Mouse (Mus musculus) brain, adult 2 months (tissue): ENCODE measurements at regions not wholly inside any gene's neighbourhood (a gene's known extent, or its start where the extent isn't known, plus 50 kb on each side); places are given as distances from the start of the nearest gene placed in this dataset.
A peak's percentile ranks its signal among the peaks of the same experiment; 100 is the strongest.

Experiments used
- DNase-seq: peaks from one replicate; pipeline ENCODE4 v3.0.0; 2011; ENCODE audit warnings: low read depth, low spot score

DNA sequence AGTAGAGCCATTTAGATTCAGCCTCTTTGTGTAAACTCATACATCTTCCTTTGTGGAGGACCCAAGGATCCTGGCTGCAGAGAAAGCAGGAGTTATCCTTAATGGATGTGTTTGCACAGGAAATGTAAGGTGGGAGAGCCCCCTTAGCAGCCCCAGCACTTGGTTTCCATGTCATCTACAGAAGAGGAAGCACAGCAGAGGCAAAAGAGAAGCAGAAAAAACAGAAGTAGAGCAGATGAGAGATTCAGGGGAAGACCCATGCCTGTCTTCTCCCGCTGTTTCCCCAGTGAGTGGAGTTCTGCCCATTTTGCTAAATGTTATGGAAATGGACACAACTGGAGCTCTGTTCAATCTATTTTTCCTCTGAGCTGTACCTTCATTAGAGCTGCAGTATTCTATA is 57.8 kb upstream of the Dgkh start:
- DNase-seq, result no peak

GRCm38 (mm10) chr14:78796796-78797195 is 52.1 kb upstream of the Vwa8 start:
- DNase-seq, result peak; percentile 79

DNA sequence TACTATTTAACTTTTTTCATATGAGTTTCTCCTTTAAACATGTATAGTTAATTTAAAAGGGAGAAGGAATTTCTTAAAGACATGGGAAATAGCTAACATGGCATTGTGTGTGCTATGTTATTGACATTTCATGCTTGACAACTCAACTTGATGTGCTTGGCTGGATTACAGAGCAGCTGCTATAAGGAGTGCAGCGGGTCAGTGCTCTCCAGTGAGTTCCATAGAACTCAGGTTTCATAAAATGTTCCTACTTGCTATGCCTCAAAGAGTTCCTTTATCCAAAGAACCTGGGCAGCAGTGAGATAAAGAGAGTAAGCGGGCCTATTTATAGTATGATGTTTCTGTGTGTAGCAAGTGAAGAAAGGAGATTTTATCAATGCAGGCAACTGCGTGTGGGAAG is 50.4 kb upstream of the Vwa8 start:
- DNase-seq, result peak; percentile 7
